Mouse (Mus musculus) spleen, postnatal 4 days (tissue): Measurements from ENCODE around the gene Smim20.

Source experiments
- DNase-seq, 2 experiments: peaks; one replicate each; pipeline ENCODE4 v3.0.0; 2022; ENCODE audit warnings: low spot score in 2 of 2

The Smim20 gene

GRCm38 (mm10) chr5:53266931-53267853 lies at the start of gene Smim20:
Gene Smim20 (plus strand): TSS chr5:53267083.
- peak; percentile 88 to 95 for DNase-seq

GRCm38 (mm10) chr5:53225434-53225833 lies 41.4 kb upstream of the Smim20 start:
- no peak for DNase-seq

- no peak for DNase-seq
Observed at GRCm38 (mm10) chr5:53230560-53230959, 36.3 kb upstream of the Smim20 start.

GRCm38 (mm10) chr5:53235551-53235950 lies 31.3 kb upstream of the Smim20 start:
- no peak for DNase-seq

- no peak for DNase-seq
Observed at GRCm38 (mm10) chr5:53236136-53236535, 30.7 kb upstream of the Smim20 start.

GRCm38 (mm10) chr5:53236749-53237148 lies 30.1 kb upstream of the Smim20 start:
- no peak for DNase-seq

- no peak for DNase-seq
Observed at GRCm38 (mm10) chr5:53238761-53239160, 28.1 kb upstream of the Smim20 start.

- DNase-seq: no peak
Observed at GRCm38 (mm10) chr5:53239189-53239588, 27.7 kb upstream of the Smim20 start.

- no peak for DNase-seq
Observed at GRCm38 (mm10) chr5:53239831-53240440, 26.9 kb upstream of the Smim20 start.

- DNase-seq: no peak
Observed at GRCm38 (mm10) chr5:53241109-53241508, 25.8 kb upstream of the Smim20 start.

- DNase-seq: no peak
Observed at GRCm38 (mm10) chr5:53241963-53242362, 24.9 kb upstream of the Smim20 start.

GRCm38 (mm10) chr5:53242865-53243499 lies 23.9 kb upstream of the Smim20 start:
- DNase-seq: no peak

GRCm38 (mm10) chr5:53243933-53244332 lies 22.9 kb upstream of the Smim20 start:
- DNase-seq: no peak

- DNase-seq: no peak
Observed at GRCm38 (mm10) chr5:53248499-53248898, 18.4 kb upstream of the Smim20 start.

- no peak for DNase-seq
Observed at GRCm38 (mm10) chr5:53249431-53250061, 17.3 kb upstream of the Smim20 start.

- DNase-seq: no peak
Observed at GRCm38 (mm10) chr5:53254154-53254553, 12.7 kb upstream of the Smim20 start.

- no peak for DNase-seq
Observed at GRCm38 (mm10) chr5:53254821-53255220, 12.1 kb upstream of the Smim20 start.

GRCm38 (mm10) chr5:53258038-53258786 lies 8.7 kb upstream of the Smim20 start:
- no peak for DNase-seq

GRCm38 (mm10) chr5:53259894-53260293 lies 7.0 kb upstream of the Smim20 start:
- DNase-seq: no peak

- no peak for DNase-seq
Observed at GRCm38 (mm10) chr5:53261999-53262398, 4.9 kb upstream of the Smim20 start.

- DNase-seq: no peak
Observed at GRCm38 (mm10) chr5:53264061-53264460, 2.8 kb upstream of the Smim20 start.
